22 mouse cellular contexts compared by ENCODE assay signal in genomic region chr7:113556138-113556537, GRCm38 (mm10). TPM values are rescaled to one million over a fixed set of nuclear protein-coding genes. Genes with fewer than 3 reads are reported as not detected.
DNase-seq lines count a peak whose midpoint lies in the region; ATAC-seq lines count a peak whose summit lies in the region.
"Had no signal": no experiment of that assay in that cellular context is flagged by ENCODE, and none has a peak within 500 bp of the region (broad histone marks: within the 10 kb centered on the region; RNA-seq: fewer than 3 reads in every experiment).

No protein-coding gene starts in this region.

- peak; percentile 4 for DNase-seq in right cerebral cortex, adult 18-20 months
- DNase-seq in right cerebral cortex, postnatal 25 days, result no peak
- peak; percentile 15 for DNase-seq in MEL-GATA-1-ER (ENCODE audit: extremely low read depth, low read depth)
- DNase-seq in telencephalon, adult 2 months (ENCODE audit: low read depth, low spot score), result peak; percentile 24
- DNase-seq in cerebellum, postnatal 25 days, result no peak
- DNase-seq in ovary, postnatal 14 days (ENCODE audit: low spot score), result no peak
- DNase-seq: adrenal gland, postnatal 25 days; cerebellum, adult 8-10 months; cerebellum, postnatal 36 days; embryo, embryonic 11 days; gastrocnemius, postnatal 10 days; heart, postnatal 14 days; kidney, adult 2 months; kidney, postnatal 36 days; lung, embryonic 14.5 days; lung, postnatal 14 days; thymus, postnatal 4 days had no signal

- peak; percentile 82 for ATAC-seq in granulocyte monocyte progenitor cell, adult 5-6 weeks (replicated peaks; ENCODE audit: poor library complexity, severe bottlenecking)
- ATAC-seq: forebrain, embryonic 16.5 days; hindbrain, embryonic 16.5 days; intestine, embryonic 15.5 days; midbrain, embryonic 13.5 days had no signal

RNA-seq across cellular contexts. Expression of gene Far1, which starts 42.5 kb away (rescaled TPM):
- total RNA-seq in granulocyte monocyte progenitor cell, adult 5-6 weeks (2014; fragmentation: Nextera tagmentation), result 91.1 and 97.2 TPM in 2 replicates
- 111 and 125 TPM in 2 replicates for total RNA-seq in granulocyte monocyte progenitor cell, adult 5-6 weeks (2017)

Comparison
In these comparisons a context has a peak if more than half of its experiments do, and no peak if none do; other contexts are left out.
1. DNase-seq: peak in right cerebral cortex, adult 18-20 months (single experiment), MEL-GATA-1-ER (single experiment) and telencephalon, adult 2 months (single experiment); none in right cerebral cortex, postnatal 25 days (single experiment), cerebellum, postnatal 25 days (0 of 2) and ovary, postnatal 14 days (single experiment).